Mouse (Mus musculus): Measurements from ENCODE around the gene Tmem43. TPM values are rescaled to one million over a fixed set of nuclear protein-coding genes. Genes with fewer than 3 reads are reported as not detected.
"Not testable (repeated sequence)": the region's sequence is repeated elsewhere in the genome, so short reads cannot be mapped to it uniquely, and the experiment has no call there.

The Tmem43 gene
- polyA plus RNA-seq, 1 experiment from 2014 or later = 29.1 TPM

- ATAC-seq (replicated peaks; ENCODE audit: insufficient number of reproducible peaks, low FRiP score, low TSS enrichment) = no peak
- 75% methylated on average over 1 of the region's 1 CpGs for WGBS (ENCODE audit: insufficient replicate concordance)
Measured at GRCm38 (mm10) chr6:91459471-91459870, 14.0 kb upstream of the Tmem43 start.

GRCm38 (mm10) chr6:91465756-91466155 lies 7.7 kb upstream of the Tmem43 start:
- Histone ChIP-seq H3K4me3 (ENCODE audit: low read depth, low read length) (no peak overlapping the region), H3K4me2 (no peak overlapping the region), H3K27ac (ENCODE audit: low read depth, low read length) (no peak overlapping the region), H3K9ac (ENCODE audit: low read depth, low read length) (no peak overlapping the region), H3K4me1 (ENCODE audit: control insufficient read depth, insufficient read depth, low read length) (no peaks in the 10 kb centered on the region), H3K9me3 (replicated peaks; ENCODE audit: control insufficient read depth, low read length) (no peaks in the 10 kb centered on the region), H3K27me3 (ENCODE audit: control insufficient read depth, insufficient read depth, low read length) (no peaks in the 10 kb centered on the region), H3K36me3 (ENCODE audit: control insufficient read depth, insufficient read depth, low read length) (peaks cover 24% of the 10 kb centered on the region)
- no peak for ATAC-seq (replicated peaks; ENCODE audit: insufficient number of reproducible peaks, low FRiP score, low TSS enrichment)
- WGBS (ENCODE audit: insufficient replicate concordance) = 75% methylated on average over 2 of the region's 2 CpGs

More at GRCm38 (mm10) chr6:91459471-91459870, 14.0 kb upstream of the Tmem43 start:
- H3K9ac ChIP-seq (ENCODE audit: low read depth, low read length) = no peak overlapping the region
- H3K27ac ChIP-seq (ENCODE audit: low read depth, low read length) = no peak overlapping the region
- no peak overlapping the region for H3K4me3 ChIP-seq (ENCODE audit: low read depth, low read length)
- H3K36me3 ChIP-seq (ENCODE audit: control insufficient read depth, insufficient read depth, low read length) = 0 out of 2 replicates have a peak, but pooled peaks cover 7% of the 10 kb centered on the region
- H3K4me2 ChIP-seq = no peak overlapping the region
- no peaks in the 10 kb centered on the region for H3K27me3 ChIP-seq (ENCODE audit: control insufficient read depth, insufficient read depth, low read length)
- no peaks in the 10 kb centered on the region for H3K9me3 ChIP-seq (replicated peaks; ENCODE audit: control insufficient read depth, low read length)
- no peaks in the 10 kb centered on the region for H3K4me1 ChIP-seq (ENCODE audit: control insufficient read depth, insufficient read depth, low read length)

DNA sequence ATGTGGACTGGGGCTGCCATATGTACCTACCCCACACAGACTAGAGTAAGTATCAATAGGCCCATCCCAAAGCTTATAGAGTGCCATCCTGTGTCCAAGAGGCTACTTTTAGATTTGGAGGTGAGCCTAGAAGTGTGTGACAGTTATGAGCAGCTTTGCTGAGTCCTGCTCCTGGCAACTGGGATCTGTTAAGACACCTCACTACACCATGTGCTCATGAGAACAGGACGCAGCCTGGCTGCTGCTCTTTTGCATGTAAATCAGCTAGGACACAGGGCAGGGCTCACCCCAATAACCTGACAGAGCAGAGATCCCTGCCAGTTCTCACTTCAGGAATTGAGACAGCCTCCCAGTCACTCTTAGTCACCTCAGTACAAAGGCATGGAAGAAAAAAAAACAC lies 6.4 kb upstream of the Tmem43 start:
- Histone ChIP-seq H3K27ac (ENCODE audit: low read depth, low read length) (no peak overlapping the region), H3K9me3 (replicated peaks; ENCODE audit: control insufficient read depth, low read length) (no peaks in the 10 kb centered on the region), H3K27me3 (ENCODE audit: control insufficient read depth, insufficient read depth, low read length) (no peaks in the 10 kb centered on the region), H3K4me2 (no peak overlapping the region), H3K9ac (ENCODE audit: low read depth, low read length) (no peak overlapping the region), H3K36me3 (ENCODE audit: control insufficient read depth, insufficient read depth, low read length) (peaks cover 24% of the 10 kb centered on the region), H3K4me1 (ENCODE audit: control insufficient read depth, insufficient read depth, low read length) (peaks cover 5% of the 10 kb centered on the region; the same call in 1 of the 2 replicates), H3K4me3 (ENCODE audit: low read depth, low read length) (no peak overlapping the region)
- ATAC-seq (replicated peaks; ENCODE audit: insufficient number of reproducible peaks, low FRiP score, low TSS enrichment) = no peak
- WGBS (ENCODE audit: insufficient replicate concordance) = 80% methylated on average over 1 of the region's 1 CpGs

GRCm38 (mm10) chr6:91470712-91471111 lies 2.8 kb upstream of the Tmem43 start:
- Histone ChIP-seq H3K27me3 (ENCODE audit: control insufficient read depth, insufficient read depth, low read length) (no peaks in the 10 kb centered on the region), H3K4me1 (ENCODE audit: control insufficient read depth, insufficient read depth, low read length) (peaks cover 16% of the 10 kb centered on the region), H3K36me3 (ENCODE audit: control insufficient read depth, insufficient read depth, low read length) (peaks cover 10% of the 10 kb centered on the region), H3K4me2 (no peak overlapping the region), H3K9me3 (replicated peaks; ENCODE audit: control insufficient read depth, low read length) (no peaks in the 10 kb centered on the region), H3K9ac (ENCODE audit: low read depth, low read length) (no peak overlapping the region), H3K27ac (ENCODE audit: low read depth, low read length) (no peak overlapping the region), H3K4me3 (ENCODE audit: low read depth, low read length) (no peak overlapping the region)
- 88% methylated on average over 2 of the region's 2 CpGs for WGBS (ENCODE audit: insufficient replicate concordance)
- ATAC-seq (replicated peaks; ENCODE audit: insufficient number of reproducible peaks, low FRiP score, low TSS enrichment) = no peak

DNA sequence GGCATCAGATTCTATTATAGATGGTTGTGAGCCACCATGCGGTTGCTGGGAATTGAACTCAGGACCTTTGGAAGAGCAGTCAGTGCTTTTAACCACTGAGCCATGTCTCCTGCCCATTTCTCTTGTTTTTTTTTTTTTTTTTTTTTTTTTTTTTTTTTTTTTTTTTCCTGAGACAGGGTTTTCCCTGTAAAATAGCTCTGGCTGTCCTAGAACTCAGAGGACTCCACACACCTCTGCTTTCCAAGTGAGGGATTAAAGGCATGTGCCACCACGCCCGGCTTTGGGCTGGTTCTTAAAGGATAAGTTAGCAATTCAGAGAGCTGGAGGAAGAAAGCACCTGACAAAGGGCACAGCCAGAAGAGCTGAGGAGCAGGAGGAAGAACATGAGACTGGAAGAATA lies 2.1 kb upstream of the Tmem43 start:
- not testable (repeated sequence) for H3K27me3 ChIP-seq (ENCODE audit: control insufficient read depth, insufficient read depth, low read length); H3K4me3 ChIP-seq (ENCODE audit: low read depth, low read length); H3K36me3 ChIP-seq (ENCODE audit: control insufficient read depth, insufficient read depth, low read length); H3K9ac ChIP-seq (ENCODE audit: low read depth, low read length); H3K4me2 ChIP-seq; H3K27ac ChIP-seq (ENCODE audit: low read depth, low read length); ATAC-seq (replicated peaks; ENCODE audit: insufficient number of reproducible peaks, low FRiP score, low TSS enrichment); H3K9me3 ChIP-seq (replicated peaks; ENCODE audit: control insufficient read depth, low read length)
- peaks cover 16% of the 10 kb centered on the region for H3K4me1 ChIP-seq (ENCODE audit: control insufficient read depth, insufficient read depth, low read length)
- WGBS (ENCODE audit: insufficient replicate concordance) = 87% methylated on average over 3 of the region's 3 CpGs

GRCm38 (mm10) chr6:91472319-91472718 lies 1.2 kb upstream of the Tmem43 start:
- WGBS (ENCODE audit: insufficient replicate concordance) = 30% methylated on average over 6 of the region's 6 CpGs
- Histone ChIP-seq H3K9me3 (replicated peaks; ENCODE audit: control insufficient read depth, low read length) (no peaks in the 10 kb centered on the region), H3K4me3 (ENCODE audit: low read depth, low read length) (peak overlapping the region; percentile 80), H3K36me3 (ENCODE audit: control insufficient read depth, insufficient read depth, low read length) (peaks cover 4% of the 10 kb centered on the region), H3K9ac (ENCODE audit: low read depth, low read length) (peak overlapping the region; percentile 88), H3K27me3 (ENCODE audit: control insufficient read depth, insufficient read depth, low read length) (no peaks in the 10 kb centered on the region), H3K4me1 (ENCODE audit: control insufficient read depth, insufficient read depth, low read length) (peaks cover 16% of the 10 kb centered on the region), H3K4me2 (peak overlapping the region; percentile 83), H3K27ac (ENCODE audit: low read depth, low read length) (no peak overlapping the region)
- ATAC-seq (replicated peaks; ENCODE audit: insufficient number of reproducible peaks, low FRiP score, low TSS enrichment) = no peak

- ATAC-seq (replicated peaks; ENCODE audit: insufficient number of reproducible peaks, low FRiP score, low TSS enrichment) = peak; percentile 28
- no peaks in the 10 kb centered on the region for H3K9me3 ChIP-seq (replicated peaks; ENCODE audit: control insufficient read depth, low read length)
- H3K27me3 ChIP-seq (ENCODE audit: control insufficient read depth, insufficient read depth, low read length) = no peaks in the 10 kb centered on the region
- under 1% methylated on average over 27 of the region's 27 CpGs for WGBS (ENCODE audit: insufficient replicate concordance)
- H3K36me3 ChIP-seq (ENCODE audit: control insufficient read depth, insufficient read depth, low read length) = peaks cover 3% of the 10 kb centered on the region; the same call in 1 of the 2 replicates
- H3K4me1 ChIP-seq (ENCODE audit: control insufficient read depth, insufficient read depth, low read length) = peaks cover 16% of the 10 kb centered on the region
- peak overlapping the region; percentile 80 for H3K4me3 ChIP-seq (ENCODE audit: low read depth, low read length)
- H3K27ac ChIP-seq (ENCODE audit: low read depth, low read length) = peak overlapping the region; percentile 58; the same call in 1 of the 2 replicates
- H3K4me2 ChIP-seq = peak overlapping the region; percentile 86
- peak overlapping the region; percentile 88 for H3K9ac ChIP-seq (ENCODE audit: low read depth, low read length)
Measured at GRCm38 (mm10) chr6:91473805-91474440, 420 bp downstream of the Tmem43 start.

GRCm38 (mm10) chr6:91474441-91475190 lies 1.1 kb downstream of the Tmem43 start:
- WGBS (ENCODE audit: insufficient replicate concordance) = 59% methylated on average over 9 of the region's 9 CpGs
- no peak overlapping the region for H3K27ac ChIP-seq (ENCODE audit: low read depth, low read length)
- peak overlapping the region; percentile 86 for H3K4me2 ChIP-seq
- no peaks in the 10 kb centered on the region for H3K27me3 ChIP-seq (ENCODE audit: control insufficient read depth, insufficient read depth, low read length)
- peak overlapping the region; percentile 80 for H3K4me3 ChIP-seq (ENCODE audit: low read depth, low read length)
- H3K9ac ChIP-seq (ENCODE audit: low read depth, low read length) = peak overlapping the region; percentile 88
- peaks cover 16% of the 10 kb centered on the region for H3K4me1 ChIP-seq (ENCODE audit: control insufficient read depth, insufficient read depth, low read length)
- peaks cover 8% of the 10 kb centered on the region for H3K36me3 ChIP-seq (ENCODE audit: control insufficient read depth, insufficient read depth, low read length)
- H3K9me3 ChIP-seq (replicated peaks; ENCODE audit: control insufficient read depth, low read length) = no peaks in the 10 kb centered on the region
- no peak for ATAC-seq (replicated peaks; ENCODE audit: insufficient number of reproducible peaks, low FRiP score, low TSS enrichment)

Data from heart, embryonic 11.5 days (tissue).